Mouse (Mus musculus) heart, embryonic 16.5 days (tissue): ENCODE data around the gene Gart. TPM values are rescaled to one million over a fixed set of nuclear protein-coding genes. Genes with fewer than 3 reads are reported as not detected.

Experiments used
- ATAC-seq: fragments of 200-750 bp; cut with Nextera tagmentation; replicated peaks from 2 replicates; pipeline ENCODE4 v1.8.0; 2017; ENCODE audit warnings: moderate number of reproducible peaks; ENCODE audit not compliant: insufficient read depth, low FRiP score; ENCODE audit errors: extremely low read depth
- H3K27ac ChIP-seq: fragments of 300-500 bp; sonication (generic); 2 replicates; pipeline ENCODE4 v1.5.1; 2014; ENCODE audit warnings: mild to moderate bottlenecking, low read length, control low read depth, moderate library complexity
- H3K27me3 ChIP-seq: fragments of 300-500 bp; sonication (generic); 2 replicates; pipeline ENCODE4 v1.6.1; 2014; ENCODE audit warnings: low read length, mixed read lengths; ENCODE audit not compliant: control insufficient read depth, insufficient read depth
- H3K36me3 ChIP-seq: fragments of 300-500 bp; sonication (generic); 2 replicates; pipeline ENCODE4 v1.6.1; 2014; ENCODE audit not compliant: control insufficient read depth, insufficient read depth
- H3K4me1 ChIP-seq: fragments of 300-500 bp; sonication (generic); 2 replicates; pipeline ENCODE4 v1.6.1; 2014; ENCODE audit warnings: low read length, mixed read lengths; ENCODE audit not compliant: control insufficient read depth, insufficient read depth
- H3K4me2 ChIP-seq: fragments of 300-500 bp; sonication (generic); 2 replicates; pipeline ENCODE4 v1.6.1; 2014; ENCODE audit warnings: low read depth, mild to moderate bottlenecking, control low read depth, low read length
- H3K4me3 ChIP-seq: fragments of 300-500 bp; sonication (generic); 2 replicates; pipeline ENCODE4 v1.5.1; 2014; ENCODE audit warnings: mild to moderate bottlenecking, control low read depth, low read length
- H3K9ac ChIP-seq: fragments of 300-500 bp; sonication (generic); 2 replicates; pipeline ENCODE4 v1.6.1; 2014; ENCODE audit warnings: low read length, control low read depth
- H3K9me3 ChIP-seq: fragments of 300-500 bp; sonication (generic); replicated peaks from 2 replicates; pipeline ENCODE4 v1.6.1; 2016; ENCODE audit warnings: low read length; ENCODE audit not compliant: control insufficient read depth
- WGBS: fragments of 180-500 bp; shearing (Covaris S2); extraction: QIAGEN DNeasy Blood & Tissue Kit; methylation state at CpG from one replicate; pipeline ENCODE4 v1.1.7; 2014; 5-methylcytosine and 5-hydroxymethylcytosine counted together
- polyA plus RNA-seq: library from polyadenylated mRNA; unstranded; fragments of >200 nt; fragmentation: Nextera tagmentation; extraction: Ambion mirVana; gene quantifications from 2 replicates; pipeline ENCODE4 v1.2.1, GENCODE M21; 2015

Gene Gart
- polyA plus RNA-seq, 1 experiment from 2014 or later: 86.8 TPM

GRCm38 (mm10) chr16:91593262-91593661 is 53.5 kb downstream of the Gart start:
- H3K9me3 ChIP-seq: no peaks in the 10 kb centered on the region
- H3K27me3 ChIP-seq: no peaks in the 10 kb centered on the region
- H3K4me1 ChIP-seq: peaks cover 9% of the 10 kb centered on the region
- no peak overlapping the region for H3K4me2 ChIP-seq
- no peak overlapping the region for H3K4me3 ChIP-seq
- H3K9ac ChIP-seq: no peak overlapping the region
- no peak for ATAC-seq
- no peak overlapping the region; the same call in 1 of the 2 replicates for H3K27ac ChIP-seq
- H3K36me3 ChIP-seq: no peaks in the 10 kb centered on the region
- WGBS: 59% methylated on average over 3 of the region's 3 CpGs

DNA sequence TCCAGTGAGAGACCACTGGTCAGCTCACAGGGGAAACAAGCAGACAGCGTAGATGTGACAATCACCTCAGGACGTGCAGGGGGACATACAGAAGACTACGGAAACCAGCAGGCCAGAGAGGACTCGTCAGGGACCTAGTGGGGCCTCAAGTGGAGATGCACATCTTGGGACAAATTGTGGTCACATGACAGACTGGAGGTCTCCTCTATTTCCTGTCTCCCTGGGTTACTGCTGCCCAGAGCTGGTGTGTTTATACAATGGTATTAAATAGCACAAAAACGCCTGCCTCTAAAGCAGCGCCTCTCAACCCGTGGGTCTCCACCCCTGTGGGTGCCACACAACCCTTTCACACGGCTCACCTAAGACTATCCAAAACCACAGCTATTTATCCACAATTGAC is 54.6 kb downstream of the Gart start:
- H3K4me1 ChIP-seq: peaks cover 6% of the 10 kb centered on the region
- ATAC-seq: no peak
- H3K27me3 ChIP-seq: no peaks in the 10 kb centered on the region
- no peaks in the 10 kb centered on the region for H3K9me3 ChIP-seq
- WGBS: 66% methylated on average over 8 of the region's 8 CpGs
- H3K9ac ChIP-seq: no peak overlapping the region
- no peak overlapping the region for H3K27ac ChIP-seq
- no peak overlapping the region for H3K4me3 ChIP-seq
- no peaks in the 10 kb centered on the region for H3K36me3 ChIP-seq
- H3K4me2 ChIP-seq: no peak overlapping the region

- Histone ChIP-seq H3K36me3 (peaks cover 6% of the 10 kb centered on the region; the same call in 1 of the 2 replicates), H3K9ac (no peak overlapping the region), H3K9me3 (no peaks in the 10 kb centered on the region), H3K27me3 (no peaks in the 10 kb centered on the region), H3K4me2 (no peak overlapping the region), H3K27ac (no peak overlapping the region), H3K4me1 (no peaks in the 10 kb centered on the region), H3K4me3 (no peak overlapping the region)
- 84% methylated on average over 3 of the region's 3 CpGs for WGBS
- no peak for ATAC-seq
Observed at GRCm38 (mm10) chr16:91588703-91589102, 58.0 kb downstream of the Gart start.

- H3K27me3 ChIP-seq: no peaks in the 10 kb centered on the region
- no peak overlapping the region for H3K9ac ChIP-seq
- 61% methylated on average over 6 of the region's 6 CpGs for WGBS
- H3K36me3 ChIP-seq: peaks cover 6% of the 10 kb centered on the region; the same call in 1 of the 2 replicates
- H3K27ac ChIP-seq: no peak overlapping the region; the same call in 1 of the 2 replicates
- no peak overlapping the region for H3K4me2 ChIP-seq
- no peak for ATAC-seq
- H3K4me3 ChIP-seq: no peak overlapping the region
- H3K9me3 ChIP-seq: no peaks in the 10 kb centered on the region
- no peaks in the 10 kb centered on the region for H3K4me1 ChIP-seq
Observed at GRCm38 (mm10) chr16:91587730-91588453, 58.9 kb downstream of the Gart start.

GRCm38 (mm10) chr16:91586244-91586643 is 60.5 kb downstream of the Gart start:
- 85% methylated on average over 6 of the region's 6 CpGs for WGBS
- no peak for ATAC-seq
- H3K9me3 ChIP-seq: no peaks in the 10 kb centered on the region
- H3K27ac ChIP-seq: no peak overlapping the region
- no peaks in the 10 kb centered on the region for H3K27me3 ChIP-seq
- H3K9ac ChIP-seq: no peak overlapping the region
- H3K4me1 ChIP-seq: no peaks in the 10 kb centered on the region
- H3K4me3 ChIP-seq: no peak overlapping the region
- peaks cover 9% of the 10 kb centered on the region; the same call in 1 of the 2 replicates for H3K36me3 ChIP-seq
- no peak overlapping the region for H3K4me2 ChIP-seq

GRCm38 (mm10) chr16:91585617-91586016 is 61.1 kb downstream of the Gart start:
- ATAC-seq: no peak
- Histone ChIP-seq H3K4me3 (no peak overlapping the region), H3K4me1 (no peaks in the 10 kb centered on the region), H3K27ac (no peak overlapping the region), H3K9me3 (no peaks in the 10 kb centered on the region), H3K36me3 (peaks cover 10% of the 10 kb centered on the region; the same call in 1 of the 2 replicates), H3K9ac (no peak overlapping the region), H3K4me2 (no peak overlapping the region), H3K27me3 (no peaks in the 10 kb centered on the region)
- 87% methylated on average over 5 of the region's 5 CpGs for WGBS

- Histone ChIP-seq H3K27ac (no peak overlapping the region), H3K36me3 (peaks cover 11% of the 10 kb centered on the region; the same call in 1 of the 2 replicates), H3K9me3 (no peaks in the 10 kb centered on the region), H3K4me1 (no peaks in the 10 kb centered on the region), H3K4me2 (no peak overlapping the region), H3K9ac (no peak overlapping the region), H3K27me3 (no peaks in the 10 kb centered on the region), H3K4me3 (no peak overlapping the region)
- 67% methylated on average over 2 of the region's 2 CpGs for WGBS
- no peak for ATAC-seq
Observed at GRCm38 (mm10) chr16:91582307-91582706, 64.4 kb downstream of the Gart start.

GRCm38 (mm10) chr16:91578980-91579720 is 67.6 kb downstream of the Gart start:
- Histone ChIP-seq H3K4me1 (no peaks in the 10 kb centered on the region), H3K9me3 (no peaks in the 10 kb centered on the region), H3K36me3 (peaks cover 12% of the 10 kb centered on the region), H3K9ac (no peak overlapping the region), H3K4me3 (no peak overlapping the region), H3K27ac (no peak overlapping the region), H3K4me2 (no peak overlapping the region), H3K27me3 (no peaks in the 10 kb centered on the region)
- 78% methylated on average over 14 of the region's 14 CpGs for WGBS
- ATAC-seq: no peak

- WGBS: 71% methylated on average over 13 of the region's 13 CpGs
- no peak overlapping the region for H3K4me3 ChIP-seq
Observed at GRCm38 (mm10) chr16:91575151-91575550, 71.6 kb downstream of the Gart start.

More at GRCm38 (mm10) chr16:91575151-91575550, 71.6 kb downstream of the Gart start:
- Histone ChIP-seq H3K36me3 (peaks cover 6% of the 10 kb centered on the region), H3K9ac (no peak overlapping the region), H3K27me3 (no peaks in the 10 kb centered on the region), H3K27ac (no peak overlapping the region), H3K4me2 (no peak overlapping the region), H3K4me1 (no peaks in the 10 kb centered on the region), H3K9me3 (no peaks in the 10 kb centered on the region)
- ATAC-seq: no peak
